Mouse (Mus musculus) gastrocnemius, adult 18-20 months (tissue): ENCODE measurements at regions not wholly inside any gene's neighbourhood (a gene's known extent, or its start where the extent isn't known, plus 50 kb on each side); places are given as distances from the start of the nearest gene placed in this dataset.

Source experiments
- DNase-seq: peaks from one replicate; pipeline ENCODE4 v3.0.0; 2021; ENCODE audit warnings: low spot score

- DNase-seq: no peak
Observed at GRCm38 (mm10) chrX:143024325-143024971, 57.9 kb upstream of the Ammecr1 start.

DNA sequence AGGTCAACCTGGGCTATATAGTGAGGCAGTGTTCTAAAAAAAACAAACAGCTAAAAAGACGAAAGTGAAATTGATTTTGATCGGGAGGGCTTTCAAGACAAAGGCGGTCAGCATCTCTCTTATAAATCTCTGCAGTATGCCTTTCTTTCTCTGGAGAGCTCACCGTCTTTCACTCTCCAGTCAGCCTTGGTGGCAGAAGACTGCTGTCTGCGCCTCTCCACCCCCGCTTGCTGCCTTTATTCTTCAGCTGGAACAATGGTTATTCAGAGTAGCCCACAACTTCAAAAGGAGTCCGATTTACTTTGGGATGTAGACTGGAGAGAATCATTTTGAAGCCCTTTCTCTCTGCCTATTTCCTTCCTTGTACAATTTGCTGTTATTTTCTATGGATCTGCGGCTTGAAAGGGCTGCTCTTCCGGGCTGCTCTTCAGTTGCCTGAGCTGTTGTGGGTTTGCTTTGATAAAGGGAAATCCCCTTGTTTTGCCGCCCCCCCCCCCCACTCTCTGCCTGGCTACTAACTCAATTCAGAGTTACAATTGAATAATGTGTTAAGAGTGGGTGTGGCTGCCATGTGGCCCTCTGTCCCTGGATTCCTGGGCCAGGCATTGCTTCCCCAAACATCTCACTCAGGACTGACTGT is 64.0 kb upstream of the Ammecr1 start:
- no peak for DNase-seq

GRCm38 (mm10) chrX:143039878-143040277 is 59.5 kb upstream of the Rtl9 start:
- DNase-seq: no peak

- no peak for DNase-seq
Observed at GRCm38 (mm10) chrX:143044296-143044695, 55.1 kb upstream of the Rtl9 start.

DNA sequence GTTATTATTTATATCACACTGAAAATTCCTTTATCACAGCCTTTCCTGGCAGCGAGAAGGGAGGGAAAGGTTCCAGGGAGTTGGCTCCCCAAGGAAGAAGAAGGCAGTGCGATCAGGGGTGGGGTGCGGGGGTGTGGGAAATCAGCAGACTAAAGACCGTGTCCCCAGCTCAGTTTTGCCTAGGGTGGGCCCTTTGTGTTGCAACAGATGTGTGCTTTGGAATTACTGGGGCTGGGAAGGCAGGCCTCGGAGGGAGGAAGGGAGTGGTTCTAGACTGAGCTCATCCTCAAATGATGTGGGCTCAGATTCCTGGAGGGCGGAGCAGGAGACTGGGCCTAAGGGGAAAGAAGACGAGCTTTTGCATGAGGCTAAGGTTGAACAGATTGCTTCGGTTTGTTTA is 53.1 kb upstream of the Rtl9 start:
- DNase-seq: peak; percentile 42
